Mouse (Mus musculus): ENCODE measurements around the gene Sh3bp5. TPM values are rescaled to one million over a fixed set of nuclear protein-coding genes. Genes with fewer than 3 reads are reported as not detected.

Sh3bp5 gene
- polyA plus RNA-seq (2015; fragmentation: Nextera tagmentation; extraction: Ambion mirVana) = 9.9 and 10.9 TPM in 2 replicates

DNA sequence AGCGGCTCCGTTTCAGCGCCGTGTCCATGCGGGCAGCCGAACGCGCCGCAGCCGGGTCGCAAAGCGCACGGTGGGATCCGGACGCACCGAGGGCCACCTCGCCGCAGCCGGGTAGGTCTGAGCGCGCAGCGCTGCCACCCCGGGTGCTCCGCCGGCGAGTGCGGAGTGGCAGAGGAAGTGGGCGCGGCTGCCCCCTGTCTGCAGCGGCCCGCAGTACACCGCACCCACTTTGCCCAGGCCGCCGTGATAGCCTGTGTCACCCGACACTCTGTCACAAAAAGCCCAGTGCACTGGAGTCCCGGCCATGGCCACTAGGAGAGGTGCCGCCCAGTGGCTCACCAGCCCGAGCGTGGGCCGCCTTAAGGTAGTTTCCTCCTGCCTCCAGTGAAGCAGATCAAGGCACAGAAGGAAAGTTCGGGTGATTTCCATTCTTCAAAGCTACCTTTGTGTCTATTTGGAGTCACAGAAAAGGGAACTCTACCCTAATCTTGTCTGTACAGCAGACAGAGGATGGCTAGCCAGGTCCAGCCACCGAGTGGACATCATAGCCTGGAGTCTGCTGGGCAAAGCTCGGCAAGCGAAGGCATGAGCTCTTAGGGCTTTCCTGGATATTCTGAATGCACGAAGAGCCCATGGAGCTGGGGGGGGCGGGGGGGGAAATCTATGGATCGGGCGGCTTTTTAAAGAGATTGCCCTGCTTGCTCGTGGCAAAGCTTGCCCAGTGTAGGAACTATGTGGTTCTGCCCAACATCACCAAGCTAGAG lies at the start of gene Sh3bp5:
Gene Sh3bp5 (minus strand): TSS at position 149 of the 764 bp plus-strand sequence.
- Histone ChIP-seq H3K9ac (ENCODE audit: low read length) (peak within 1 kb of the TSS; percentile 84), H3K27ac (replicated peaks) (peak within 1 kb of the TSS; percentile 70), H3K36me3 (ENCODE audit: control insufficient read depth, insufficient read depth, low read length) (no peaks in the 10 kb centered on the region), H3K4me1 (replicated peaks; ENCODE audit: control insufficient read depth, insufficient read depth) (no peaks in the 10 kb centered on the region; the same call in 1 of the 2 replicates), H3K9me3 (ENCODE audit: control insufficient read depth, low read length) (no peaks in the 10 kb centered on the region), H3K27me3 (ENCODE audit: control insufficient read depth, insufficient read depth, low read length) (no peaks in the 10 kb centered on the region), H3K4me2 (replicated peaks; ENCODE audit: low read depth) (peak within 1 kb of the TSS; percentile 71), H3K4me3 (ENCODE audit: low read depth, low read length) (peak within 1 kb of the TSS; percentile 80)
- no peak for TF ChIP-seq EP300 (optimal IDR thresholded peaks at IDR 0.05)
- peak; percentile 91 for TF ChIP-seq CTCF (IDR thresholded peaks at IDR 0.05; ENCODE audit: low read depth)
- 7% methylated on average over 48 of the region's 49 CpGs for WGBS
- ATAC-seq (ENCODE audit: low FRiP score, low TSS enrichment) = peak; percentile 99
- DNase-seq (ENCODE audit: low spot score) = peak; percentile 95

DNA sequence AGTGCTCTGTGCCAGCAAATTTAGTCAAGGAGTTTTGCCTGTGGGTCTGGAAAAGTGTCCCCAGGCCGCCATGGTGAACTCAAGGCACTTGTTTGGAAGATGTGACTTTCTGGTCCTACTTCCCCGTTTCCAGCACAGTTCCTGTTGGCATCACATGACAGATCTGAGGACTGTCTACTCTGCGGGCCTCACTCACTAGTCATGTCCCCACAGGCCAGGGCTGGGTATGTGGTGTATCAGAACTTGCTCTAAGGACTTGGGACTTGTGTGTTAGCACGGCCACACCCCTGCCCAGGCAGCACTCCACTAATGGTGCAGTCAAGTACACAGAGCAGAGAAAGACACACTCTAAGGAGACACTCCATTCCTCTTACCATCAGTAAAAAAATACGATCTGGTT lies 46.5 kb upstream of the Sh3bp5 start:
- Histone ChIP-seq H3K4me1 (replicated peaks; ENCODE audit: control insufficient read depth, insufficient read depth) (no peaks in the 10 kb centered on the region), H3K36me3 (ENCODE audit: control insufficient read depth, insufficient read depth, low read length) (peaks cover 42% of the 10 kb centered on the region), H3K27ac (replicated peaks) (no peak overlapping the region), H3K4me2 (replicated peaks; ENCODE audit: low read depth) (no peak overlapping the region), H3K27me3 (ENCODE audit: control insufficient read depth, insufficient read depth, low read length) (no peaks in the 10 kb centered on the region), H3K4me3 (ENCODE audit: low read depth, low read length) (no peak overlapping the region), H3K9ac (ENCODE audit: low read length) (no peak overlapping the region), H3K9me3 (ENCODE audit: control insufficient read depth, low read length) (no peaks in the 10 kb centered on the region)
- TF ChIP-seq CTCF (IDR thresholded peaks at IDR 0.05; ENCODE audit: low read depth) = no peak
- TF ChIP-seq EP300 (optimal IDR thresholded peaks at IDR 0.05) = no peak
- 85% methylated on average over 5 of the region's 5 CpGs for WGBS
- ATAC-seq (ENCODE audit: low FRiP score, low TSS enrichment) (no peak), DNase-seq (ENCODE audit: low spot score) (no peak)

DNA sequence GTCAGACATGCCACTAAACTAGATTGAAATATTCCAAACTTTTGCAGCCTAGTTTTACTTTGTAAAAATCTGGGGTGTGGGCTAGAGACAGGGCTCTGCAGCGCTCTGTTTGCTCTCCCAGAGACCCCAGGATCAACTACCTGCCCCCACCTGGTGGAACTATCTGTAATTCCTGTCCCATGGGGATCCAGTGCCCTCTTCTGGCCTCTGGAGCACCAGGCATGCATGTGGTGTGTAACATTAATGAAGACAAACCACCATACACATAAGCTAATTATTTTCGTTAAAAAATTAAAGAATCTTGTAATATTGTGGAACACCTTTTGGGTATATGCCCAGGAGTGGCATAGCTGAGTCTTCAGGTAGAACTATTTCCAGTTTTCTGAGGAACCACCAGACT lies 37.4 kb upstream of the Sh3bp5 start:
- Histone ChIP-seq H3K4me3 (ENCODE audit: low read depth, low read length) (no peak overlapping the region), H3K9ac (ENCODE audit: low read length) (no peak overlapping the region), H3K36me3 (ENCODE audit: control insufficient read depth, insufficient read depth, low read length) (no peaks in the 10 kb centered on the region), H3K9me3 (ENCODE audit: control insufficient read depth, low read length) (no peaks in the 10 kb centered on the region), H3K27ac (replicated peaks) (no peak overlapping the region), H3K4me2 (replicated peaks; ENCODE audit: low read depth) (no peak overlapping the region), H3K4me1 (replicated peaks; ENCODE audit: control insufficient read depth, insufficient read depth) (no peaks in the 10 kb centered on the region), H3K27me3 (ENCODE audit: control insufficient read depth, insufficient read depth, low read length) (no peaks in the 10 kb centered on the region)
- no peak for DNase-seq (ENCODE audit: low spot score)
- WGBS = 80% methylated on average over 2 of the region's 2 CpGs
- TF ChIP-seq CTCF (IDR thresholded peaks at IDR 0.05; ENCODE audit: low read depth) = peak; percentile 37
- no peak for TF ChIP-seq EP300 (optimal IDR thresholded peaks at IDR 0.05)
- no peak for ATAC-seq (ENCODE audit: low FRiP score, low TSS enrichment)

DNA sequence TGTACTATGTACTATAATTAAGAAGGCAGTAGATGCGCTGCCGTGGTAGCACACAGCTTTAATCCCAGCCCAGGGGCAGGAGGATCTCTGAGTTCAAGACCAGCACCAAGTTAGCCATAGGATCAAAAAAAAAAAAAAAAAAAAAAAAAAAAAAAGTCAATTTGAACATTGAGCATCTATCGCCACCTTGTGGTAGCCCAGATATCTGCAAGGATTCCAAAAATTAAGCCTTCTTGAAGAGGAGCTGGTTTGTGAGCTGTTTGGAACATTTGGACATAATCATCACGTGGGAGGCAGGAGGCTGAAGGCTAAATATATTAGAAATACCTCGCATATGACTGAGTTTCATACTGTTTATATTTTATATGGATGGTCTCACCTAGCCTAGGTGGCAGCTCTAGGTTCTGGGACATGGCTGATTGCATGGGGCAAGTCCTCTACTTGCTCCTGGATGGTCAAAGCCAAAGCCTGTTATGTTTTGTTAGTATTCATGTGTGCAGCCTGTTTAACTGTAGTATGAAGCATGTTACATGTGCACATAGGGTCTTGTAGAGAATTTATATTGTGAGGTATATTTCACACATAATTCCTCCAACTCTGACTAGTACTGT lies 36.7 kb upstream of the Sh3bp5 start:
- Histone ChIP-seq H3K9ac (ENCODE audit: low read length) (no peak overlapping the region), H3K27ac (replicated peaks) (no peak overlapping the region), H3K27me3 (ENCODE audit: control insufficient read depth, insufficient read depth, low read length) (no peaks in the 10 kb centered on the region), H3K4me1 (replicated peaks; ENCODE audit: control insufficient read depth, insufficient read depth) (no peaks in the 10 kb centered on the region), H3K4me2 (replicated peaks; ENCODE audit: low read depth) (no peak overlapping the region), H3K4me3 (ENCODE audit: low read depth, low read length) (no peak overlapping the region), H3K9me3 (ENCODE audit: control insufficient read depth, low read length) (no peaks in the 10 kb centered on the region), H3K36me3 (ENCODE audit: control insufficient read depth, insufficient read depth, low read length) (no peaks in the 10 kb centered on the region)
- TF ChIP-seq CTCF (IDR thresholded peaks at IDR 0.05; ENCODE audit: low read depth) (peak; percentile 84), EP300 (optimal IDR thresholded peaks at IDR 0.05) (no peak)
- 4% methylated on average over 5 of the region's 5 CpGs for WGBS
- ATAC-seq (ENCODE audit: low FRiP score, low TSS enrichment) (no peak), DNase-seq (ENCODE audit: low spot score) (peak; percentile 48)

DNA sequence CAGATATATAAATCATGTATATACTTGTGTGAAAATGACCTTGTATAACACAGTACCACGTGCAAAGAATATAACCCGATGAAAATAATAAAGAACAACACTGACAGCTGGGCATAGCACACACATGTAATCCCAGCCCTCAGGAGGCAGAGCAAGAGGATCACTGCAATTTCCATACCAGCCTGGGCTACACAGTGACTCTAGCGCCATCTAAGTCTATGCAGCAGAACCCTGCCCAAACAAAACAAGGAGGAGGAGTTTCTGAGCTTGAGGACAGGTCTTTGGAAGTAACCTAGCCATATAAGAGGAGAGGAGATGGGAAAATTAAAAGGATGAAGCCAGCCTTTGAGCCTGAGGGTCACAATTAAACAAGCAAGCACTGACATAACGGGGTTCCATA lies 33.8 kb upstream of the Sh3bp5 start:
- H3K4me1 ChIP-seq (replicated peaks; ENCODE audit: control insufficient read depth, insufficient read depth) = no peaks in the 10 kb centered on the region
- DNase-seq (ENCODE audit: low spot score) (no peak), ATAC-seq (ENCODE audit: low FRiP score, low TSS enrichment) (no peak)
- no peak overlapping the region for H3K27ac ChIP-seq (replicated peaks)
- 53% methylated on average over 4 of the region's 4 CpGs for WGBS
- no peaks in the 10 kb centered on the region for H3K36me3 ChIP-seq (ENCODE audit: control insufficient read depth, insufficient read depth, low read length)
- H3K9me3 ChIP-seq (ENCODE audit: control insufficient read depth, low read length) = no peaks in the 10 kb centered on the region
- TF ChIP-seq EP300 (optimal IDR thresholded peaks at IDR 0.05) (no peak), CTCF (IDR thresholded peaks at IDR 0.05; ENCODE audit: low read depth) (peak; percentile 24)
- no peak overlapping the region for H3K4me2 ChIP-seq (replicated peaks; ENCODE audit: low read depth)
- no peak overlapping the region for H3K4me3 ChIP-seq (ENCODE audit: low read depth, low read length)
- no peaks in the 10 kb centered on the region for H3K27me3 ChIP-seq (ENCODE audit: control insufficient read depth, insufficient read depth, low read length)
- H3K9ac ChIP-seq (ENCODE audit: low read length) = no peak overlapping the region

DNA sequence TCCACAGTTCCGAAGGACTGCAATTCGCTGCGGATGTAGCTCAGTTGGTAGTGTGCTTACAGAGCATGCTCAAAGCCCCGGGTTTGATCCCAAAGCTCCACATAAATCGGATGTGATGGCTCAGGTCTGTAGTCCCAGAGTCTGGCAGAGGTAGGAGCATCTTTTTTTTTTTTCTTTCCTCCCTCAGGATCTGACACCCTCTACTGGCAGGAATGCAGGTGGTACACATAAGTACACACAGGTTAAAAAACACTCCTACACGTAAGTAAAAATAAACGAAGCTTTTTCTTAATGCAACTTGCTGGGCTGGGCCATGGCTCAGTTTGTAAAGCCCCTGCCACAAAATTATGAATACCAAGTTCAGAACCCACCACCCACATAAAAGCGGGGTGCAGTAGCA lies 28.3 kb upstream of the Sh3bp5 start:
- H3K36me3 ChIP-seq (ENCODE audit: control insufficient read depth, insufficient read depth, low read length) = no peaks in the 10 kb centered on the region
- H3K27me3 ChIP-seq (ENCODE audit: control insufficient read depth, insufficient read depth, low read length) = no peaks in the 10 kb centered on the region
- H3K9ac ChIP-seq (ENCODE audit: low read length) = no peak overlapping the region
- 48% methylated on average over 8 of the region's 8 CpGs for WGBS
- no peaks in the 10 kb centered on the region for H3K9me3 ChIP-seq (ENCODE audit: control insufficient read depth, low read length)
- H3K27ac ChIP-seq (replicated peaks) = no peak overlapping the region
- peak; percentile 38 for DNase-seq (ENCODE audit: low spot score)
- ATAC-seq (ENCODE audit: low FRiP score, low TSS enrichment) = no peak
- TF ChIP-seq CTCF (IDR thresholded peaks at IDR 0.05; ENCODE audit: low read depth) (peak; percentile 76), EP300 (optimal IDR thresholded peaks at IDR 0.05) (no peak)
- H3K4me1 ChIP-seq (replicated peaks; ENCODE audit: control insufficient read depth, insufficient read depth) = no peaks in the 10 kb centered on the region
- no peak overlapping the region for H3K4me3 ChIP-seq (ENCODE audit: low read depth, low read length)
- no peak overlapping the region for H3K4me2 ChIP-seq (replicated peaks; ENCODE audit: low read depth)
